Mouse (Mus musculus): ENCODE measurements at regions not wholly inside any gene's neighbourhood (a gene's known extent, or its start where the extent isn't known, plus 50 kb on each side); places are given as distances from the start of the nearest gene placed in this dataset.

GRCm38 (mm10) chr1:77313119-77313518 is 201.8 kb downstream of the Epha4 start:
- no peak for TF ChIP-seq MAX (IDR thresholded peaks at IDR 0.05; ENCODE audit: low read length)
- no peak for TF ChIP-seq CTCF (conservative IDR thresholded peaks at IDR 0.05 in 1 of 2, IDR thresholded peaks at IDR 0.05 in 1 of 2; ENCODE audit: low read depth in 2 of 2, low read length in 2 of 2)
- TF ChIP-seq POLR2A (IDR thresholded peaks at IDR 0.05; ENCODE audit: low read depth, low read length) = no peak
- no peak for TF ChIP-seq ZC3H11A (IDR thresholded peaks at IDR 0.05; ENCODE audit: low read depth, low read length)
- no peak for TF ChIP-seq SMC3 (IDR thresholded peaks at IDR 0.05; ENCODE audit: low read depth, low read length)
- no peak for TF ChIP-seq UBTF (IDR thresholded peaks at IDR 0.05; ENCODE audit: low read depth, low read length)
- TF ChIP-seq EP300 (IDR thresholded peaks at IDR 0.05; ENCODE audit: low read length) = no peak
- no peak for TF ChIP-seq RAD21 (IDR thresholded peaks at IDR 0.05; ENCODE audit: low read depth, low read length)
- no peak for TF ChIP-seq BHLHE40 (IDR thresholded peaks at IDR 0.05; ENCODE audit: low read depth, low read length)
- TF ChIP-seq JUND (conservative IDR thresholded peaks at IDR 0.05; ENCODE audit: low read depth, low read length) = no peak
- TF ChIP-seq MAZ (IDR thresholded peaks at IDR 0.05; ENCODE audit: low read depth, low read length) = no peak
- TF ChIP-seq ZMIZ1 (IDR thresholded peaks at IDR 0.05; ENCODE audit: low read depth, low read length) = no peak
- no peak for TF ChIP-seq TCF12 (IDR thresholded peaks at IDR 0.05; ENCODE audit: low read depth, low read length)

Measured in CH12.LX (cell line).